Comparison of ENCODE assay signal across 35 mouse cellular contexts in genomic region chr2:165943113-165943512, GRCm38 (mm10).
"Had no signal": no experiment of that assay in that cellular context is flagged by ENCODE, and none has a peak within 500 bp of the region (broad histone marks: within the 10 kb centered on the region; RNA-seq: fewer than 3 reads in every experiment).

No protein-coding gene starts in this region.

- H3K9me3 ChIP-seq: heart, embryonic 10.5 days; heart, embryonic 15.5 days; hindbrain, embryonic 12.5 days; hindbrain, embryonic 13.5 days; hindbrain, embryonic 15.5 days; intestine, embryonic 15.5 days; kidney, embryonic 15.5 days had no signal

- H3K4me2 ChIP-seq: heart, embryonic 11.5 days; heart, embryonic 12.5 days; heart, embryonic 13.5 days; heart, embryonic 15.5 days; hindbrain, embryonic 12.5 days; hindbrain, embryonic 13.5 days; hindbrain, embryonic 14.5 days; hindbrain, embryonic 15.5 days; intestine, embryonic 15.5 days; kidney, embryonic 15.5 days had no signal

- DNase-seq: heart, postnatal 10 days; heart, postnatal 14 days; heart, postnatal 36 days; heart, postnatal 4 days; kidney, adult 11 months; kidney, adult 18-20 months; kidney, adult 2 months; kidney, adult 8-10 months; kidney, adult 9 months; kidney, postnatal 10 days; kidney, postnatal 14 days; kidney, postnatal 25 days; kidney, postnatal 36 days; kidney, postnatal 4 days; layer of hippocampus, adult 9-11 months; layer of hippocampus, postnatal 36 days had no signal

- ATAC-seq: hindbrain, embryonic 16.5 days; hindbrain, postnatal 0 days; inflammation-experienced regulatory T-cells, adult 6 months; intestine, embryonic 15.5 days; intestine, embryonic 16.5 days; intestine, postnatal 0 days had no signal

- H3K4me3 ChIP-seq: heart, embryonic 10.5 days; heart, embryonic 12.5 days; heart, embryonic 13.5 days; heart, embryonic 15.5 days; hindbrain, embryonic 12.5 days; hindbrain, embryonic 13.5 days; hindbrain, embryonic 15.5 days; intestine, embryonic 15.5 days; kidney, embryonic 15.5 days; layer of hippocampus, adult 2 months; left cerebral cortex, adult 2 months had no signal

- H3K36me3 ChIP-seq: heart, embryonic 10.5 days; heart, embryonic 12.5 days; heart, embryonic 13.5 days; heart, embryonic 15.5 days; hindbrain, embryonic 12.5 days; hindbrain, embryonic 13.5 days; hindbrain, embryonic 15.5 days; intestine, embryonic 15.5 days; kidney, embryonic 15.5 days had no signal

- H3K4me1 ChIP-seq: hindbrain, embryonic 13.5 days; hindbrain, embryonic 15.5 days; intestine, embryonic 15.5 days had no signal

- H3K27ac ChIP-seq: heart, embryonic 10.5 days; heart, embryonic 13.5 days; heart, embryonic 15.5 days; hindbrain, embryonic 12.5 days; hindbrain, embryonic 13.5 days; hindbrain, embryonic 14.5 days; hindbrain, embryonic 15.5 days; hindbrain, postnatal 0 days; intestine, embryonic 15.5 days; kidney, embryonic 15.5 days; kidney, postnatal 0 days; layer of hippocampus, adult 2 months; left cerebral cortex, adult 2 months had no signal

- H3K27me3 ChIP-seq: heart, embryonic 12.5 days; heart, embryonic 13.5 days; heart, embryonic 15.5 days; hindbrain, embryonic 12.5 days; hindbrain, embryonic 13.5 days; hindbrain, embryonic 15.5 days; intestine, embryonic 15.5 days; kidney, embryonic 15.5 days had no signal

- H3K9ac ChIP-seq: heart, embryonic 12.5 days; heart, embryonic 13.5 days; heart, embryonic 15.5 days; hindbrain, embryonic 12.5 days; hindbrain, embryonic 13.5 days; hindbrain, embryonic 14.5 days; hindbrain, embryonic 15.5 days; intestine, embryonic 15.5 days; kidney, embryonic 15.5 days had no signal
